Mouse (Mus musculus) thymus, postnatal 25 days (tissue): Measurements from ENCODE around the gene Tfb2m.

Experiments
- DNase-seq: peaks from one replicate; pipeline ENCODE4 v3.0.0; 2022

Gene Tfb2m

DNA sequence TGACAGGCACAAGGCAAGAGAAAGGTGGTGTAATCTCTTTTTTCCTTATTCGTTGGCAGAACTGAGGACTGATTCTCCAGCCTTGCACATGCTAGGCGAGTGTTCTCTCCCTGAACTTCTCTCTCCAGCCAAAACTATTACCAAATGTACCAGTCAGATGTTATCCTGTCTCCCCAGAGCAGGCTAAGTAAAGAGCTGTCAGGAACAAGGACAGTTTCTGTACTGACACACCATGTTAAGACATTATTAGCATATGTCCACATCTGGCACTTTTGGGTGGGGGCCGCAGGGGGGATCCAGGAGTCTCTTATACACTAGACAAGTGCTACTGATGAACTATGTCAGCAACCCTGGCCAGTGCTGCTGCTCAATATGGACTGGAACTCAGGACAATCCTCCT lies 10.9 kb upstream of the Tfb2m start:
- DNase-seq = no peak

DNA sequence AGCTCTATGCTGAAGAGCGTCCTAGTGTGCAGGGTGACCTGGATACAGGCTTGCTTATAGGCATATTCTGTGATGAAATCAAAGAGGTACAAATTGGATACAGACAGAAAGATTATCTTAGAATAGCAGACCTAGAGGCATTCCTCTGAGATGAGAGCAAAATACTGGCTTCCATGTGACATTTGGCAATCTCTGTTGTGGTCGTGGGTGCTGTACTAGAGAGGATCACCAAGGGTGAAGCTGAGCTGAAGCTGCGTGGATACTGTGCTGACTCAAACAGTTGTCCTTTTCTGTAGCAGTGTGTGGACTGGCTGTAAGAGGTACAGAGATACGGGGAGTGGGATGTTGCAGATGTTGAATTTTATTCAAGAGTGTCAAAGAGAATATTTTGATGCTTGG lies 7.9 kb upstream of the Tfb2m start:
- no peak for DNase-seq

GRCm38 (mm10) chr1:179553197-179553948 lies 7.3 kb upstream of the Tfb2m start:
- no peak for DNase-seq

DNA sequence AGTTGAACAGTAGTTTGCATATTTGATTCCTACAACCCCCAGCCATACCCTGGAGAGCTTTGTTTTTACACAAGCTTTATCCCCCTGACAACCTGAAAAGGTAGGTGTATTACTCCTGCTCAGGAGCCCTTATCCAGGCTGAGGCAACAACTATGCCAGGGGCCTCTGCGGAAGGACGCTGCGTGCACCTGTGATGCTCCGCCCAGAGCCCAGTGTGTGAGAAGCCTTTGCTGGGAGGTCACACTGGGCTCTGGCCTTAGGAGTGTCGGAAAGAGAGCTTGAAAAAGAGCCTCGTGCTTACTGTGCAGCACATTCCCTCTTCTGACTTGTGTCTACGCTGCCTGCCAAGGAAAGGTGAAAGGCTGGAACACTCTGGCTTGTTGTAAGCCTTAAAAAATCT lies 6.7 kb upstream of the Tfb2m start:
- DNase-seq = no peak

DNA sequence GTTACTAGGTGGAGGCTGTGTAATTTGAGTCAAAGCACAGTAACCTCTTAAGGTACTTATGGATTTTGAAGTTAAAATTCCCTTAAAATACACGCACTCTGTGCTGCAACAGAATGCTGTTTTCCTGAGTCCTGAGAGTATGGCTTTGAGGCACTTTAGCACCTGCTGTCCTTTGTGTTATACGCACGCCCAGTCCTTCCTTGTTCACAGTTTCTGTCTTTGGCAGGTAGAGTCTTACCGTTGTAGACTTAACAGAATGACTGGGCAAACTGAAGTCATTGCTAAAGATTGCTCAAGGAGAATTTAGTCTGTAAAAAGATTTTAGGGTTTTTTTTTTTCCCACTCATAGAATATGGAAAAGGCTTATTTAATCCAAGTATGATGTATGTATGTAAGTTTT lies 5.9 kb upstream of the Tfb2m start:
- DNase-seq = no peak

DNA sequence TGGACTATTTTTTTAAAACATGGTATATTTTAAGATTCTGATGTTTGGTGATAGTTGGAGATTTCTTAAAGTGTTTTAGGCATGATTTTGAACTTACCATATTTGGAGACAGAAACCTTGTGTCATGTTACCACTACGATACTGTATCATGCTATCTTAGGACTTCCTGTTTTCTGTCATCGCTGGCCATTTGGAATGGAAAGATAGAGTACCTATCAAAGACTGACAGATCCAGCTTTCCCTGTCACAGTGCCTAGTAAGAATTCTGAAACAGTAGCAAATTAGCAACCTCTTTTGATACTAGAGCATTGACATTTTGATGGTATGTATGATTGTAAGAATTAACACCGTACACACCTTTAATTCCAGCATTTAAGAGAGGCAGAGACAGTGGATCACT lies 5.3 kb upstream of the Tfb2m start:
- DNase-seq = no peak

GRCm38 (mm10) chr1:179548996-179549752 lies 3.1 kb upstream of the Tfb2m start:
- peak; percentile 46 for DNase-seq

- no peak for DNase-seq
Observed at GRCm38 (mm10) chr1:179548220-179548619, 2.2 kb upstream of the Tfb2m start.

DNA sequence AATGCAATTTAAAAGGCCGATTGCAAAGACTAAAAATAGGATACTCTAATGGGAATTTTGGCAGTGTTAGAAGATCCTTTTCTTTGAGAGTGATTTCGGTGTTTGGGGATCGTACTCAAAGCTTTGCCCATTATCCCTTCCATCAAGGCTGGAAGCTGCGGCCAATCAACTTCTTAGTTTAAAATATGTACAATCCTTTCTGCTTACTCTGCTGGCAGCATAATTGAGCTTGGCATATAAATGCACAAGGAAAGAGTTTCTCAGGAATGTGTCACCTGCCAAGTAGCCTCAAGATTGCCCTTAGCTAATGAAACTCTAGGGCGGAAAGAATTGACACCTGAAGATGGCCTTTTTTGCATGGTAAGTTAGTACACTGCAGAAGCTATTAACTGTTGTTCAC lies 1.1 kb upstream of the Tfb2m start:
- no peak for DNase-seq

DNA sequence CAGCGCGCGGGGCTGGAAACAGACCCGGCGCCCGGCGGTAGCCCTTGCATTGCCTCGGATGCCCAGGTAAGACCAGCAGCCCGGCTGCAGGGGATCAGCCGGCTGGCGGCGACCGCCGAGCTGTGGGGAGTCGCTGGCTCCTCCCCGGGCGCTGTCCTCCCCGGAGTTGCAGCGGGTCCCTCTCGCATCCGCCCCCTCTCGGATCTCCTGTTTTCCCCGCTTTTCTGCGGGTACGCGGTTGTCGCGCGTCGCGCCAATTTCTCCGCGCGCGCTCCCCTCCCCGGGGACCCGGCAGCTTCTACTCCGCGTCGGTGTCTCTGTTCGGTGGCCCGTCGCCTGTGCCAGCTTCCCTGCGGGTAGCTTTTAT lies 467 bp upstream of the Tfb2m start:
- no peak for DNase-seq

- DNase-seq = no peak
Observed at GRCm38 (mm10) chr1:179541502-179541901, 4.6 kb downstream of the Tfb2m start.

GRCm38 (mm10) chr1:179539887-179540286 lies 6.2 kb downstream of the Tfb2m start:
- DNase-seq = no peak

- DNase-seq = no peak
Observed at GRCm38 (mm10) chr1:179539054-179539453, 7.0 kb downstream of the Tfb2m start.

GRCm38 (mm10) chr1:179519901-179520300 lies 26.2 kb downstream of the Tfb2m start:
- peak; percentile 48 for DNase-seq

DNA sequence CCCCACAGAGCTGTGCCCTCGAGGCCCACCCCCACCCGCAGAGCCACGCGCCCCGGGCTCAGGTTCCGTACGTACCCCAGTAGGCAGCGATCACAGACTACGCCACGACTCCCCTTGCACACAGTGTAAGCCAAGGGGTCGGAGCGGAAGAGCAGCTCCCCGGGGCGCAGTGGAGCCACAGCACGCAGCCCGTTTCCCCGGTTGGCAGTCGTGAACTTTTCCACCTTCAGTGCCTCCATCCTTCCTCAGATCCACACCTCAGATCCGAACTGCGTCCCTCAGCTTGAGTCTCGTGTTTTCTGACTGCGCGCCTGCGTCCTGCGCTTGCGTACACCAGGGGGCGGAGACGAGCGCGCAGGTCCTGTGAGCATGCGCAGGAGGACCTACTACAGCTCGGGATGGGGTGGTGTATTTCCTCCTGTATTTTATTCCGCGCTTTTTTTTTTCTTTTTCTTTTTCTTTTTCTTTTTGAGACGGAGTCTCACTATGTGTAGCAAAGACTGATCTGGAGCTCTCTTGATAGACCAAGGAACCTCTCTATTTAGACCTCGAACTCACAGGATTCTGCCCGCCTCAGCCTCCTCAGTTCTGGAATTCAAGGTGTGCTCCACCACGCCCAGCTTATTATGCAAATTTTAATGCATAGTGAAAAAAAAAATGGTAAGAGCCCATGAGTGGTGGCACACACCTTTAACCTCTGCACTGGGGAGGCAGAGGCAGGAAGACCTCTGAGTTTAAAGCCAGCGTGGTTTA lies 28.2 kb downstream of the Tfb2m start, which contains the start of gene Smyd3:
TSS of gene Smyd3 (minus strand) at position 329 of the 753 bp plus-strand sequence.
- peak; percentile 89 for DNase-seq

- peak; percentile 41 for DNase-seq
Observed at GRCm38 (mm10) chr1:179516941-179517712, 28.9 kb downstream of the Tfb2m start.

DNA sequence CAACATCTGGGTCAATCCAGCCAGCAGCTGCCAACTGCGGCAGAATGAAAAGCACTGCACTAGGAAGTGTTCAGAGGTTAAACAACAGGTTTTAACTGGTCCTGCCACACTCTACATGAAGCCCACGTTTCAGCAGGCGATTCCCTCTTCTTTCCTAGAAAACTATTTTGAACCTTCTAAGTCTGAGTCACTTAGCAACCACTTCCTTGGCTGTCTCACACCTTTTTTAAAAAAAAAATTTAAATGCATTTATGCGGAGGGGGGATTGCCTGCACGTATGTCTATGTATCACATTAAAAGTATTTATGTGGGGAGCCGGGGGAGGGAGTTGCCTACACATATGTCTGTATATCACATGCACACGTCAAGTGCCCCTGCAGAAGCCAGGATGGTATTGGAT lies 34.2 kb downstream of the Tfb2m start:
- no peak for DNase-seq

GRCm38 (mm10) chr1:179510546-179511340 lies 35.3 kb downstream of the Tfb2m start:
- no peak for DNase-seq

- DNase-seq = peak; percentile 40
Observed at GRCm38 (mm10) chr1:179506530-179507315, 39.3 kb downstream of the Tfb2m start.

GRCm38 (mm10) chr1:179502565-179502964 lies 43.5 kb downstream of the Tfb2m start:
- peak; percentile 9 for DNase-seq

GRCm38 (mm10) chr1:179499257-179499656 lies 46.8 kb downstream of the Tfb2m start:
- no peak for DNase-seq
